Mouse (Mus musculus) thymus, adult 2 months (tissue): ENCODE measurements around the gene Kcnk2. TPM values are rescaled to one million over a fixed set of nuclear protein-coding genes. Genes with fewer than 3 reads are reported as not detected.

ENCODE experiments used
- DNase-seq: peaks from one replicate; pipeline ENCODE4 v3.0.0; 2021
- H3K27ac ChIP-seq: fragments of 200-500 bp; 2 replicates; pipeline ENCODE4 v1.5.1; 2012; ENCODE audit warnings: low read length, control low read depth; ENCODE audit not compliant: control insufficient read depth, insufficient read depth
- H3K27me3 ChIP-seq: fragments of 200-500 bp; 2 replicates; pipeline ENCODE4 v1.6.1; 2012; ENCODE audit warnings: mild to moderate bottlenecking, low read length, moderate library complexity, mixed read lengths; ENCODE audit not compliant: control insufficient read depth, insufficient read depth
- H3K36me3 ChIP-seq: fragments of 200-500 bp; 2 replicates; pipeline ENCODE4 v1.6.1; 2012; ENCODE audit warnings: mild to moderate bottlenecking, low read length, moderate library complexity; ENCODE audit not compliant: control insufficient read depth, insufficient read depth
- H3K4me1 ChIP-seq: fragments of 200-500 bp; replicated peaks from 2 replicates; pipeline ENCODE4 v1.6.1; 2012; ENCODE audit warnings: low read length; ENCODE audit not compliant: control insufficient read depth, insufficient read depth
- H3K4me3 ChIP-seq: fragments of 200-500 bp; 2 replicates; pipeline ENCODE4 v1.5.1; 2012; ENCODE audit warnings: mild to moderate bottlenecking, low read length, control low read depth, moderate library complexity; ENCODE audit not compliant: control insufficient read depth, insufficient read depth
- CTCF ChIP-seq: fragments of 200-500 bp; IDR thresholded peaks from 2 replicates; pipeline ENCODE4 v1.5.1; 2012; ENCODE audit warnings: mild to moderate bottlenecking, control low read depth, low read length, moderate library complexity, borderline replicate concordance; ENCODE audit not compliant: control insufficient read depth, poor library complexity, insufficient read depth; ENCODE audit errors: extremely low read depth
- POLR2A ChIP-seq: fragments of 200-500 bp; IDR thresholded peaks from 2 replicates; pipeline ENCODE4 v1.6.1; 2012; ENCODE audit warnings: mild to moderate bottlenecking, low read length, control low read depth, moderate library complexity; ENCODE audit not compliant: control insufficient read depth, poor library complexity, insufficient read depth; ENCODE audit errors: extremely low read depth
- WGBS: fragments of 180-500 bp; shearing (Covaris S2); methylation state at CpG from one replicate; pipeline ENCODE4 v1.1.7; 2018; 5-methylcytosine and 5-hydroxymethylcytosine counted together
- polyA plus RNA-seq: library from polyadenylated mRNA; depleted of rRNA; stranded (reverse); fragments of >200 nt; gene quantifications from 2 replicates; pipeline ENCODE4 v1.2.3, GENCODE M21; 2012

Kcnk2 gene
- polyA plus RNA-seq, 1 experiment = 4.4 TPM

DNA sequence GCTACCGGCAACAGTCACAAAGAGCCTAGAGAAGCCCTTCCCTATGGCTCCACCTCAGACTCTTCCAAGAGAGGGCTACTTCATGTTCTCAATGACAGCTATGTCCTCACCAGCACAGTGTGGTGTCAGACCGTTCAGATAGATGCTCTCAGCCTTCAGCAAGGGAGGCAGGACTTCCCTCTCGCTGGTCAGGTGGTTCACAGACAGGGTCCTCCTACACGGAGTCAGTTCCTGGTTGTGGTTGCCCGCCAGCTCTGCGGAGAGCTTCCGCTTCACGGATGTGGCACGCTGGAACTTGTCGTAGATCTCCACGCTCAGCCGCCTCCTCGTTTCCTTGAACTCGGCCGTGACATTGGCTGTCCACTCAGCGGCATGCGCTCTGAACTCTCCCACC lies 192.4 kb downstream of the Kcnk2 start:
- DNase-seq = no peak
- Histone ChIP-seq H3K27ac (no peak overlapping the region), H3K27me3 (no peaks in the 10 kb centered on the region), H3K36me3 (no peaks in the 10 kb centered on the region), H3K4me3 (no peak overlapping the region), H3K4me1 (no peaks in the 10 kb centered on the region)
- TF ChIP-seq POLR2A = no peak
- no peak for TF ChIP-seq CTCF
- WGBS = 89% methylated on average over 17 of the region's 17 CpGs

DNA sequence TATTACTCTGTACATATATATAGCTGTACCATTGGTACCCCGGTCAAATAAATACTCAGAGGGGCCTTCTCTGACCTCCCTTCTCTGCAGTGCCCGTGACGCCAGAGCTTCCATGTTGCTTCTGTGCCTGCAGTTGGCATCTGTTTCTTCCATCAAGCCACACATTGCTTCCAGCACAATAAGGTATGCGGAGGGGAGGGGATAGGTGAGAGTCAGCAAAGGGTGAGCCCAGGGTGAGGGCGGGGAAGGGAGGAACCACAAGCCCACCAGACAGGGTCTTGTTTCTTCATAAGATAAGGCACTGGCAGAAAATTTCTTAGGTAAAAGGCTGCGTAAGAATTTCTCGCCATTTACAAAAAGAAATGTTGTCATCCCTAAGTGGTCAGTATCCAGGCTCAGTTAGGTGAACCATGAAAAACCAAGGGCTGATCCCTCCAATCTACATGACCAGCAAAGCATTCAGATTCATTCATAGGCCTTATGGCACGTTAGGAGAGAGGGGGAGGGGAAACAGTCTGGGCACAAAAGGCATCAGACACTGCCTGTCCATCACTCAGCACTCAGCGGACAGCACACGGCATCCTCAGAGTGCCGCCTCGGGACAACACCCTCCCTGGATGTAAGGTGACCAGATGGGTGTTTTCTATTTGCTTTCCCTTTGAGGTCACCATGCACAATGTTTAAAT lies 192.9 kb downstream of the Kcnk2 start:
- 93% methylated on average over 12 of the region's 12 CpGs for WGBS
- no peaks in the 10 kb centered on the region for H3K36me3 ChIP-seq
- H3K27me3 ChIP-seq = no peaks in the 10 kb centered on the region
- no peak for DNase-seq
- H3K4me3 ChIP-seq = no peak overlapping the region
- H3K27ac ChIP-seq = no peak overlapping the region
- no peak for TF ChIP-seq CTCF
- no peak for TF ChIP-seq POLR2A
- H3K4me1 ChIP-seq = no peaks in the 10 kb centered on the region

DNA sequence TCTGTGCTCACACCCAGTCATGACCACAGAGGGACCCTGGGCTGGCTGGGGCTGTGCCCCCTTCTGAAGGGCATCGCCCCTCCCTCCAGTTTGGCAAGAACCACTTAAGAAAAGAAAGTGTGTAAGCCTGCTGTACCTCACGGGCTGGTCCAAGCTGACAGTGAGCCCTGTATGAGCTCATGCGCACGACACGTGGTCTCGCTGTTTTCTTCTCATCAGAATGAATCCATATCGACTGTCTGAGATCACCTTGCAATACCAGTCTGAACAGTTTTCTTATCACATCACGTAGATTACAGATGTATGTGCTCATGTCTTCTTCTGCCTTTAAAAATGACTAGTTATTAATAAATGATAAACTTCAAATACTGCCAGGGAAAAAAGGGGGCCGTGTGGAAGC lies 193.5 kb downstream of the Kcnk2 start:
- TF ChIP-seq CTCF = no peak
- TF ChIP-seq POLR2A = no peak
- Histone ChIP-seq H3K36me3 (no peaks in the 10 kb centered on the region), H3K27me3 (no peaks in the 10 kb centered on the region), H3K27ac (no peak overlapping the region), H3K4me1 (no peaks in the 10 kb centered on the region), H3K4me3 (no peak overlapping the region)
- WGBS = 95% methylated on average over 9 of the region's 9 CpGs
- no peak for DNase-seq

DNA sequence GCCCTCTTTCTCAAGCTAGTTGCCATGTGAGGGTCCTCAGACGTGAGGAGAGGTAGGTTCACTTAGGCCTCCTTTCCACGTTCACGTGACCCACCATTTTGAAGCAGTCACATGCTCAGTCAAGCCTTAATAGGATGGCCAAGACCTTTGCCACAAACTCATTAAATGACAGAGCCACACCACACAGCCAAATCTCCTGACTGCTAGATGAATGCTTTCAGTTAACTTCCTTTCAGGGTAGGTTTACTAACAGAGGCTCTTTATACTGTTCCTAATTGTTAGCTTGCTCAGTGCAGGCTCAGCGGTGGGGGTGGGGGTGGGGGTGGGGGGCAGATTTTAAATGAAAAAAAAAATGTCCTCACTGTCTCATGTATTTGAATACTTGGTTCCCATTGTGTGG lies 206.3 kb downstream of the Kcnk2 start:
- H3K27me3 ChIP-seq = no peaks in the 10 kb centered on the region
- H3K36me3 ChIP-seq = no peaks in the 10 kb centered on the region
- DNase-seq = no peak
- H3K4me3 ChIP-seq = no peak overlapping the region
- no peak for TF ChIP-seq CTCF
- TF ChIP-seq POLR2A = no peak
- H3K27ac ChIP-seq = no peak overlapping the region
- WGBS = 83% methylated on average over 4 of the region's 4 CpGs
- no peaks in the 10 kb centered on the region for H3K4me1 ChIP-seq

DNA sequence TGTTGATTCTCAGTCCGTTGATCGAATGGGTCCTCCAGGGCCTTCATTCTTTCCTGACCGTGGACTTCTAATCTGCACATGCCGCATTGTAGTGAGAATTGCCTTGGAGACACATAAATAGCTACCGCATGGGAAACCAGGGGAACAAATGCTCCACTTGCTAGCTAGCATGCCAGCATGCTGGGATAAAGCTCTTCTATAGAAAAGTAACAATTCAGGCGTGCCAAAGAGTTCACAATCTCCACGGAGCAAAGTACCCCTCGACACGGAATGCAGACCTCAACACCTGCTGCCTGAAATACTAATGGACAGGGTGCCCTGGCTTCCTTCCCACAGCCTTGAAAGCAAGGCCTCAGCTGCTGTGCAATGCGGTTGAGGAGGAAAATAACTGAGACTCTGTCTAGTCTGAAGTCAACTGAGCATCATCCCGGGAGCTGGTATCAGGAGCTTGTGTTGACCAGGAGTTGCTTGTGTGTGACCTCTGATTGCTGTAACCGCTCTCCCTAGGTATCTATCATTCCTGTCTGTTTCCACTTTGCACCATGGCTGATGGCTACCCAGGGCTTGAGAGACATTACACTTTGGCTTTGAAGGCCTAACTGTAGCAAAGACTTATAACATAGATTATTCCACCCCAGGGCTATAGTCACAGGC lies 214.2 kb downstream of the Kcnk2 start:
- no peak for TF ChIP-seq POLR2A
- TF ChIP-seq CTCF = no peak
- no peaks in the 10 kb centered on the region for H3K4me1 ChIP-seq
- H3K4me3 ChIP-seq = no peak overlapping the region
- no peak overlapping the region for H3K27ac ChIP-seq
- H3K36me3 ChIP-seq = no peaks in the 10 kb centered on the region
- no peaks in the 10 kb centered on the region for H3K27me3 ChIP-seq
- DNase-seq = no peak
- WGBS = 95% methylated on average over 12 of the region's 12 CpGs

DNA sequence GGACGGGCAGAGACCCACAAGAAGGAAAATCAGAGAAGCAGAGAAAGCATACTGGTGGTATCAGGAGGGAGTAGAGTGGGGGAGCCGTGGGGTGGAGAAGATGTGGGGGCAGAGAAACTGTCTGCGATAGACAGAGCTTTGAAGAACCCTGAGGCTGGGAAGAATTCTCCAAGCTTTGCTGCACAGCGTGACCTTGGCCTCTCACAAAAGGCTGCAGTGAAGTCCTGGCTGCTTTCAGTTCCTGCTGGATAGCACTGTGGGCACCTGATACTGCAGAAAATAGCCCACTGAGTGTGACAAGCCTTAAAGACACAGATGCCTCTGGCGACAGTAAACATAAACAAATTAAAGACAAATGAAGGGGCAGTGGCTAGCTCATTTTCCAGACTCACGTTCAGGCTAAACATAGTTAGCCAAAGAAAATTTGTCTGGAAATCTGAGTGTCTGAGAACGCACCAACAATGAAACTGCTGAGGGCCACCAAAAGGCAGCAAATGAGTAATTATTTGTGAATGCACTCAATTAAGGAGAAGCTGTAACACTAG lies 216.8 kb downstream of the Kcnk2 start:
- H3K36me3 ChIP-seq = no peaks in the 10 kb centered on the region
- H3K4me3 ChIP-seq = no peak overlapping the region
- 77% methylated on average over 7 of the region's 7 CpGs for WGBS
- H3K27ac ChIP-seq = no peak overlapping the region
- no peaks in the 10 kb centered on the region for H3K27me3 ChIP-seq
- no peak for DNase-seq
- no peaks in the 10 kb centered on the region for H3K4me1 ChIP-seq
- TF ChIP-seq POLR2A (no peak), CTCF (no peak)

DNA sequence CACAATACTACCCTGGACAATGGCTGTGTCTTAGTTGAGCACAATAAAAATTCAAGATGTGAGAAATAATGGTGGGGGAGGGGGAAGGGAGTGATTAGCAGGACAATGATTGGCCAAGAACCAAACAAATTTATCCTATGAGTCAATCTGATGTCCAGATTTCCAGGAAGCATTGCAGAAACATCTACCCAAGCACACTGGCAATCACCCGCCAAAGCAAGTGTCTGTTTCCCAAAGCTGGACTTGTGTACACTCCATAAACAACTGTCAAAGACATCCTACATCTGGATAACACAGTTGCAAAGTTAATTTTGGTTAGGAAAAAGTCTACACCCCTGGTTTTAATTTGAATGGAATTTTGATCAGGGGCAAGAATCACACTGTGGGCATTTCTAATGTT lies 224.3 kb downstream of the Kcnk2 start:
- Histone ChIP-seq H3K27ac (no peak overlapping the region), H3K4me3 (no peak overlapping the region), H3K4me1 (no peaks in the 10 kb centered on the region), H3K27me3 (no peaks in the 10 kb centered on the region), H3K36me3 (no peaks in the 10 kb centered on the region)
- WGBS = 97% methylated on average over 1 of the region's 1 CpGs
- TF ChIP-seq POLR2A (no peak), CTCF (no peak)
- DNase-seq = no peak
